Mouse (Mus musculus) heart, embryonic 13.5 days (tissue): ENCODE data around the gene Rxrg. TPM values are rescaled to one million over a fixed set of nuclear protein-coding genes. Genes with fewer than 3 reads are reported as not detected.

Experiments
- ATAC-seq: fragments of 200-750 bp; cut with Nextera tagmentation; 2 replicates; pipeline ENCODE4 v1.8.0; 2017; ENCODE audit warnings: moderate TSS enrichment; ENCODE audit not compliant: insufficient number of reproducible peaks, low FRiP score, low TSS enrichment; ENCODE audit errors: extremely low read depth
- H3K27ac ChIP-seq: fragments of 300-500 bp; sonication (generic); replicated peaks from 2 replicates; pipeline ENCODE4 v1.5.1; 2015; ENCODE audit warnings: moderate library complexity, mild to moderate bottlenecking, inconsistent platforms
- H3K27me3 ChIP-seq: fragments of 300-500 bp; sonication (generic); replicated peaks from 2 replicates; pipeline ENCODE4 v1.6.1; 2015; ENCODE audit warnings: mild to moderate bottlenecking, inconsistent platforms
- H3K36me3 ChIP-seq: fragments of 300-500 bp; sonication (generic); 2 replicates; pipeline ENCODE4 v1.6.1; 2015; ENCODE audit warnings: mild to moderate bottlenecking, inconsistent platforms
- H3K4me1 ChIP-seq: fragments of 300-500 bp; sonication (generic); 2 replicates; pipeline ENCODE4 v1.6.1; 2015; ENCODE audit warnings: inconsistent platforms
- H3K4me2 ChIP-seq: fragments of 300-500 bp; sonication (generic); 2 replicates; pipeline ENCODE4 v1.6.1; 2015; ENCODE audit warnings: inconsistent platforms, mild to moderate bottlenecking, moderate library complexity
- H3K4me3 ChIP-seq: fragments of 300-500 bp; sonication (generic); 2 replicates; pipeline ENCODE4 v1.5.1; 2015; ENCODE audit warnings: moderate library complexity, mild to moderate bottlenecking, inconsistent platforms
- H3K9ac ChIP-seq: fragments of 300-500 bp; sonication (generic); 2 replicates; pipeline ENCODE4 v1.6.1; 2015; ENCODE audit warnings: inconsistent platforms, mild to moderate bottlenecking, moderate library complexity
- H3K9me3 ChIP-seq: fragments of 300-500 bp; sonication (generic); 2 replicates; pipeline ENCODE4 v1.6.1; 2016; ENCODE audit warnings: inconsistent platforms
- WGBS: fragments of 180-500 bp; shearing (Covaris S2); methylation state at CpG from one replicate; pipeline ENCODE4 v1.1.7; 2015; ENCODE audit warnings: mixed read lengths; 5-methylcytosine and 5-hydroxymethylcytosine counted together
- polyA plus RNA-seq: library from polyadenylated mRNA; unstranded; fragments of >200 nt; fragmentation: Nextera tagmentation; extraction: Ambion mirVana; gene quantifications from 2 replicates; pipeline ENCODE4 v1.2.1, GENCODE M21; 2015

Rxrg gene
- 2.0 and 2.1 TPM in 2 replicates for polyA plus RNA-seq

GRCm38 (mm10) chr1:167598255-167599081 lies at the start of gene Rxrg:
Gene Rxrg, plus strand, starts transcription at chr1:167598384.
- peak within 1 kb of the TSS; percentile 58 for H3K4me3 ChIP-seq
- H3K4me2 ChIP-seq, result peak within 1 kb of the TSS; percentile 84
- peak within 1 kb of the TSS; percentile 75 for H3K9ac ChIP-seq
- no peaks in the 10 kb centered on the region for H3K36me3 ChIP-seq
- under 1% methylated on average over 40 of the region's 40 CpGs for WGBS
- peaks cover 67% of the 10 kb centered on the region for H3K27me3 ChIP-seq
- no peaks in the 10 kb centered on the region for H3K9me3 ChIP-seq
- no peak within 1 kb of the TSS for H3K27ac ChIP-seq
- peaks cover 19% of the 10 kb centered on the region; the same call in 1 of the 2 replicates for H3K4me1 ChIP-seq
- peak; percentile 51; the same call in 1 of the 2 replicates for ATAC-seq

- no peak overlapping the region for H3K4me3 ChIP-seq
- H3K9me3 ChIP-seq, result no peaks in the 10 kb centered on the region
- H3K4me2 ChIP-seq, result no peak overlapping the region
- no peaks in the 10 kb centered on the region for H3K36me3 ChIP-seq
- ATAC-seq, result no peak
- 53% methylated on average over 6 of the region's 6 CpGs for WGBS
- H3K9ac ChIP-seq, result no peak overlapping the region
- H3K27ac ChIP-seq, result no peak overlapping the region
- H3K4me1 ChIP-seq, result peaks cover 8% of the 10 kb centered on the region; the same call in 1 of the 2 replicates
- H3K27me3 ChIP-seq, result 0 out of 2 replicates have a peak, but pooled peaks cover 3% of the 10 kb centered on the region
Measured at GRCm38 (mm10) chr1:167549324-167549723, 48.9 kb upstream of the Rxrg start.

- H3K36me3 ChIP-seq, result no peaks in the 10 kb centered on the region
- H3K27ac ChIP-seq, result no peak overlapping the region
- no peaks in the 10 kb centered on the region for H3K9me3 ChIP-seq
- no peak overlapping the region for H3K4me2 ChIP-seq
- H3K4me3 ChIP-seq, result no peak overlapping the region
- 0 out of 2 replicates have a peak, but pooled peaks cover 7% of the 10 kb centered on the region for H3K27me3 ChIP-seq
- WGBS, result 11% methylated on average over 5 of the region's 5 CpGs
- ATAC-seq, result no peak
- H3K9ac ChIP-seq, result no peak overlapping the region
- H3K4me1 ChIP-seq, result peaks cover 8% of the 10 kb centered on the region; the same call in 1 of the 2 replicates
Measured at GRCm38 (mm10) chr1:167551601-167552000, 46.6 kb upstream of the Rxrg start.

- WGBS, result 60% methylated on average over 6 of the region's 6 CpGs
- Histone ChIP-seq H3K27ac (no peak overlapping the region), H3K27me3 (0 out of 2 replicates have a peak, but pooled peaks cover 7% of the 10 kb centered on the region), H3K9ac (no peak overlapping the region), H3K4me3 (no peak overlapping the region), H3K4me2 (no peak overlapping the region), H3K4me1 (peaks cover 8% of the 10 kb centered on the region; the same call in 1 of the 2 replicates), H3K36me3 (no peaks in the 10 kb centered on the region), H3K9me3 (no peaks in the 10 kb centered on the region)
- ATAC-seq, result no peak
Measured at GRCm38 (mm10) chr1:167553959-167554526, 44.1 kb upstream of the Rxrg start.

- H3K27ac ChIP-seq, result no peak overlapping the region
- no peaks in the 10 kb centered on the region for H3K9me3 ChIP-seq
- no peaks in the 10 kb centered on the region for H3K36me3 ChIP-seq
- no peaks in the 10 kb centered on the region for H3K4me1 ChIP-seq
- H3K4me3 ChIP-seq, result no peak overlapping the region
- H3K9ac ChIP-seq, result no peak overlapping the region
- H3K27me3 ChIP-seq, result no peaks in the 10 kb centered on the region
- ATAC-seq, result no peak
- 69% methylated on average over 2 of the region's 2 CpGs for WGBS
- no peak overlapping the region for H3K4me2 ChIP-seq
Measured at GRCm38 (mm10) chr1:167566571-167566970, 31.6 kb upstream of the Rxrg start.

GRCm38 (mm10) chr1:167579131-167579530 lies 19.1 kb upstream of the Rxrg start:
- 68% methylated on average over 3 of the region's 3 CpGs for WGBS
- Histone ChIP-seq H3K27ac (no peak overlapping the region), H3K36me3 (no peaks in the 10 kb centered on the region), H3K27me3 (no peaks in the 10 kb centered on the region), H3K4me3 (no peak overlapping the region), H3K4me1 (peaks cover 5% of the 10 kb centered on the region; the same call in 1 of the 2 replicates), H3K4me2 (no peak overlapping the region), H3K9me3 (no peaks in the 10 kb centered on the region), H3K9ac (no peak overlapping the region)
- no peak for ATAC-seq

- H3K27me3 ChIP-seq, result no peaks in the 10 kb centered on the region
- no peak overlapping the region for H3K4me3 ChIP-seq
- H3K4me2 ChIP-seq, result no peak overlapping the region
- WGBS, result 48% methylated on average over 6 of the region's 6 CpGs
- H3K36me3 ChIP-seq, result no peaks in the 10 kb centered on the region
- ATAC-seq, result no peak
- peaks cover 5% of the 10 kb centered on the region; the same call in 1 of the 2 replicates for H3K4me1 ChIP-seq
- H3K27ac ChIP-seq, result no peak overlapping the region
- no peak overlapping the region for H3K9ac ChIP-seq
- H3K9me3 ChIP-seq, result no peaks in the 10 kb centered on the region
Measured at GRCm38 (mm10) chr1:167583195-167583594, 15.0 kb upstream of the Rxrg start.

- Histone ChIP-seq H3K4me2 (no peak overlapping the region), H3K9me3 (no peaks in the 10 kb centered on the region), H3K36me3 (no peaks in the 10 kb centered on the region), H3K9ac (no peak overlapping the region), H3K4me1 (peaks cover 11% of the 10 kb centered on the region; the same call in 1 of the 2 replicates), H3K27me3 (no peaks in the 10 kb centered on the region), H3K4me3 (no peak overlapping the region), H3K27ac (no peak overlapping the region)
- no peak for ATAC-seq
- WGBS, result 50% methylated on average over 12 of the region's 12 CpGs
Measured at GRCm38 (mm10) chr1:167583888-167584287, 14.3 kb upstream of the Rxrg start.

- no peak overlapping the region for H3K4me3 ChIP-seq
- peaks cover 12% of the 10 kb centered on the region; the same call in 1 of the 2 replicates for H3K4me1 ChIP-seq
- no peaks in the 10 kb centered on the region for H3K36me3 ChIP-seq
- ATAC-seq, result no peak
- no peak overlapping the region for H3K9ac ChIP-seq
- H3K9me3 ChIP-seq, result 0 out of 2 replicates have a peak, but pooled peaks cover 3% of the 10 kb centered on the region
- no peak overlapping the region for H3K27ac ChIP-seq
- no peaks in the 10 kb centered on the region for H3K27me3 ChIP-seq
- H3K4me2 ChIP-seq, result no peak overlapping the region
- WGBS, result 67% methylated on average over 16 of the region's 16 CpGs
Measured at GRCm38 (mm10) chr1:167588747-167589558, 9.2 kb upstream of the Rxrg start.

- H3K4me1 ChIP-seq, result peaks cover 11% of the 10 kb centered on the region; the same call in 1 of the 2 replicates
- no peak for ATAC-seq
- no peak overlapping the region for H3K4me2 ChIP-seq
- H3K9ac ChIP-seq, result no peak overlapping the region
- 0 out of 2 replicates have a peak, but pooled peaks cover 3% of the 10 kb centered on the region for H3K9me3 ChIP-seq
- no peak overlapping the region for H3K4me3 ChIP-seq
- no peak overlapping the region for H3K27ac ChIP-seq
- H3K36me3 ChIP-seq, result no peaks in the 10 kb centered on the region
- 61% methylated on average over 8 of the region's 8 CpGs for WGBS
- H3K27me3 ChIP-seq, result peaks cover 22% of the 10 kb centered on the region
Measured at GRCm38 (mm10) chr1:167592175-167592574, 6.0 kb upstream of the Rxrg start.
